Comparison of ENCODE assay signal across 8 mouse cellular contexts in the genomic region with DNA sequence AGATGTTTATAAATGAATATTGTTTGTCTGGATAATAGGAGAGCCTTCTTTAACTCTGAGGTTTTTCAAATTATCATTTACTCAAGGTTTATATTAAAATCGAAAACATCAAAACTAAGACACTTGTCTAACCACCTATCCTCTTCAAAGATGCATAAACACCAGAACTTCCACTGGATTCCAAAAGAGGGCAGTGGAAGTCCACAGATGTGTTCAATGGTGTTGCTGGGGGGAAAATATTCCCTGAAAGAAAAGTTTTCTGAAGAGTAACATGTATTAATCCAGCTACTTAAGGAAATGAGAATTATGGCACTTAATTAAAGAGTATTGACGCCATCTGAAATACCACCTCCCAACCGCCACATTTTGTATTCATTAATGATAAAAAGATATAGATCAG.
DNase-seq lines count a peak whose midpoint lies in the region; ATAC-seq and TF ChIP-seq lines count a peak whose summit lies in the region.

No protein-coding gene starts in this region.

- no peak overlapping the region for H3K9ac ChIP-seq in heart, adult 2 months (ENCODE audit: low read depth, low read length)
- no peak overlapping the region for H3K9ac ChIP-seq in neural tube, embryonic 15.5 days (replicated peaks)

- H3K4me3 ChIP-seq in heart, adult 2 months: no peak overlapping the region
- H3K4me3 ChIP-seq in neural tube, embryonic 15.5 days (replicated peaks): no peak overlapping the region
- H3K4me3 ChIP-seq in embryonic facial prominence, embryonic 10.5 days: no peak overlapping the region

- no peak for TF ChIP-seq POLR2A in heart, adult 2 months (IDR thresholded peaks at IDR 0.05; ENCODE audit: insufficient read depth, low read depth, low read length)

- no peaks in the 10 kb centered on the region for H3K9me3 ChIP-seq in neural tube, embryonic 15.5 days (replicated peaks)
- peaks cover 6% of the 10 kb centered on the region; the same call in 1 of the 2 replicates for H3K9me3 ChIP-seq in embryonic facial prominence, embryonic 10.5 days

- no peak for TF ChIP-seq EP300 in heart, adult 2 months (IDR thresholded peaks at IDR 0.05; ENCODE audit: insufficient read depth, low read depth, low read length)

- H3K79me2 ChIP-seq in heart, adult 2 months (replicated peaks; ENCODE audit: control insufficient read depth, insufficient read depth, low read length): no peaks in the 10 kb centered on the region

- TF ChIP-seq CTCF in heart, adult 2 months (IDR thresholded peaks at IDR 0.05): peak; percentile 70

- H3K36me3 ChIP-seq in heart, adult 2 months (ENCODE audit: control insufficient read depth, insufficient read depth, low read length): no peaks in the 10 kb centered on the region
- no peaks in the 10 kb centered on the region for H3K36me3 ChIP-seq in neural tube, embryonic 15.5 days
- H3K36me3 ChIP-seq in embryonic facial prominence, embryonic 10.5 days (replicated peaks): no peaks in the 10 kb centered on the region

- H3K4me1 ChIP-seq in heart, adult 2 months (ENCODE audit: control insufficient read depth, insufficient read depth, low read length): no peaks in the 10 kb centered on the region
- no peaks in the 10 kb centered on the region for H3K4me1 ChIP-seq in neural tube, embryonic 15.5 days
- H3K4me1 ChIP-seq in embryonic facial prominence, embryonic 10.5 days: peaks cover 3% of the 10 kb centered on the region

- no peak for DNase-seq in heart, adult 2 months
- DNase-seq in heart, adult 11 months: no peak
- DNase-seq in neural tube, embryonic 10.5 days (ENCODE audit: extremely low spot score, low spot score): peak; percentile 33
- peak; percentile 41 for DNase-seq in embryonic facial prominence, embryonic 10.5 days (ENCODE audit: low spot score)
- peak; percentile 34 for DNase-seq in lung, postnatal 36 days
- no peak for DNase-seq in spleen, postnatal 14 days (ENCODE audit: low spot score in 2 of 2)
- DNase-seq in natural killer cell, adult 2 months (ENCODE audit: low spot score in 2 of 2): no peak

- ATAC-seq in neural tube, embryonic 15.5 days (ENCODE audit: low FRiP score): no peak

- H3K27me3 ChIP-seq in heart, adult 2 months (ENCODE audit: control insufficient read depth, insufficient read depth, low read length): no peaks in the 10 kb centered on the region
- no peaks in the 10 kb centered on the region for H3K27me3 ChIP-seq in neural tube, embryonic 15.5 days (replicated peaks)
- H3K27me3 ChIP-seq in embryonic facial prominence, embryonic 10.5 days (replicated peaks; ENCODE audit: low read depth, poor library complexity, severe bottlenecking): no peaks in the 10 kb centered on the region

- no peak overlapping the region for H3K4me2 ChIP-seq in neural tube, embryonic 15.5 days

- intact Hi-C loops in heart, adult 2 months (cut with DNase I): loop anchor here (5.0 to 10.0 kb wide), 2 partner anchors 449 to 1512 kb away; no protein-coding TSS in a partner anchor

- 44% methylated on average over 3 of the region's 3 CpGs for WGBS in heart, adult 2 months
- 60% methylated on average over 3 of the region's 3 CpGs for WGBS in neural tube, embryonic 15.5 days
- WGBS in embryonic facial prominence, embryonic 10.5 days: 43% methylated on average over 3 of the region's 3 CpGs

- H3K27ac ChIP-seq in heart, adult 2 months: no peak overlapping the region
- no peak overlapping the region for H3K27ac ChIP-seq in neural tube, embryonic 15.5 days (replicated peaks)
- H3K27ac ChIP-seq in embryonic facial prominence, embryonic 10.5 days (replicated peaks): no peak overlapping the region

Comparison
In these comparisons a context has a peak if more than half of its experiments do, and no peak if none do; other contexts are left out.
1. DNase-seq: peak in neural tube, embryonic 10.5 days (single experiment), embryonic facial prominence, embryonic 10.5 days (single experiment) and lung, postnatal 36 days (single experiment); none in heart, adult 2 months (0 of 2), heart, adult 11 months (single experiment), spleen, postnatal 14 days (0 of 2) and natural killer cell, adult 2 months (0 of 2).